Mouse (Mus musculus): Measurements from ENCODE around the gene Galr2. TPM values are rescaled to one million over a fixed set of nuclear protein-coding genes. Genes with fewer than 3 reads are reported as not detected.

The Galr2 gene
- polyA plus RNA-seq (2015; fragmentation: Nextera tagmentation; extraction: Ambion mirVana): 0.46 and 0.62 TPM in 2 replicates

DNA sequence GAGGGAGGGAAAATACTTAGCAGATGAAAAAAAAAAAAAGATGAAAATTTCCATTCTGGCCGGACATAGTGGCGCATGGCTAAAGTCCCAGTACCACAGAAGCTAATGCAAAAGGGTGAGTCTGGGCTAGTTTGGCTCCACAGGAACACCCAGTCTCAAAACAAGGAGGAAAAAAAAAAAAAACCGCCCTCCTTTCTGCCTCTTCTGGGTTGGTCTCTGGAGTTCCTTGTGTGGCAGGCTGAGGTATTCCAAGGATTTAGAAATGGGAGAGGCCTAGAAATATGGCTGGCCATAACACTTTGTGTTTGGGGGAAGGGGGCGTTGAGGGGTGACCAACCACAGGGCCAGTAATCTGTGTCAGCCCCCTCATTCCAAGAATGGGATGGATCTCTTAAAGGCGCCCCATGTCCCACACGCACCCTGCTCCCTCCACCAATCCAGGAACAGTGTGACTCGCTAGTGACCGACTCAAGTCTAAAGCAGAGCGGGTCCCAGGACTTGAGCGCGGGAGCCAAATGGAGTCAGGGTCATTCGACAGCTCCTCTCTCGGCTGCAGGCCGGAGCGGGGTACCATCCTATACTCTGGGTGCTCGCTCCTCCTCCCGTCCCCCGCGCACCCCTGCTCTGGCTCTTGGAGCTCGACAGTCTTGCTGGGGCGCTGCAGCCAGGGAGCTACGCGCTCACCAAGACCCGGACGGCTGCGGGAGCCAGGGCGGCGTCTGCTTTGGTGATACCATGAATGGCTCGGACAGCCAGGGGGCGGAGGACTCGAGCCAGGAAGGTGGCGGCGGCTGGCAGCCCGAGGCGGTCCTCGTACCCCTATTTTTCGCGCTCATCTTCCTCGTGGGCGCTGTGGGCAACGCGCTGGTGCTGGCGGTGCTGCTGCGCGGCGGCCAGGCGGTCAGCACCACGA lies at the start of gene Galr2:
TSS of gene Galr2 (plus strand) at position 189 of the 913 bp plus-strand sequence.
- peak within 1 kb of the TSS; percentile 50 for H3K9ac ChIP-seq (ENCODE audit: low read depth, low read length)
- no peak for ATAC-seq
- H3K9me3 ChIP-seq (replicated peaks; ENCODE audit: control insufficient read depth, low read length, poor library complexity, severe bottlenecking): no peaks in the 10 kb centered on the region
- H3K4me2 ChIP-seq (ENCODE audit: low read length): peak within 1 kb of the TSS; percentile 51
- peak within 1 kb of the TSS; percentile 26 for H3K4me3 ChIP-seq (ENCODE audit: low read depth, low read length)
- H3K27ac ChIP-seq (ENCODE audit: low read length): no peak within 1 kb of the TSS
- H3K36me3 ChIP-seq (ENCODE audit: control insufficient read depth, insufficient read depth, low read length): no peaks in the 10 kb centered on the region
- WGBS: 6% methylated on average over 48 of the region's 48 CpGs
- peaks cover 44% of the 10 kb centered on the region for H3K27me3 ChIP-seq (ENCODE audit: control insufficient read depth, insufficient read depth, low read depth, low read length)
- H3K4me1 ChIP-seq (ENCODE audit: control insufficient read depth, insufficient read depth, low read length): peaks cover 16% of the 10 kb centered on the region

DNA sequence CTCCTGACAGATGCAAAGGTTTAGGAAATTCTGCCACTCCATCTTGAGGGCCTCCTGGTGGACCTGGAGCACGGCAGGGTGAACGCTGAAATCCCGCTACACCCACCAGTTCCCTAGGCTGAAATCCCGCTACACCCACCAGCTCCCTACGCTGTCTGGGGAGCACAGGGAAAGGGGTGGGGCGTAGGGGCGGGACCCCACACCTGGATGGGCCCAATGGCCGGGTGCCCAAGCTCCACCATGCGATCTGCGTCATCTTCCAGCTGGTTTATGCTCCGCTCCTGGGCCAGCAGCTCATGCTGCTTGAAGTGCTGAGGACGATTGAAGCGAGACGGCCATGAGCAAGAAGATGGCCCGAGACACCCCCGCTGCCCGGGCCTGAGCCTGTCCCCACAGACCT lies 48.3 kb upstream of the Galr2 start:
- H3K27me3 ChIP-seq (ENCODE audit: control insufficient read depth, insufficient read depth, low read depth, low read length): peaks cover 3% of the 10 kb centered on the region; the same call in 1 of the 2 replicates
- H3K4me1 ChIP-seq (ENCODE audit: control insufficient read depth, insufficient read depth, low read length): no peaks in the 10 kb centered on the region
- no peaks in the 10 kb centered on the region for H3K9me3 ChIP-seq (replicated peaks; ENCODE audit: control insufficient read depth, low read length, poor library complexity, severe bottlenecking)
- peak overlapping the region; percentile 21; the same call in 1 of the 2 replicates for H3K9ac ChIP-seq (ENCODE audit: low read depth, low read length)
- ATAC-seq: no peak
- peak overlapping the region; percentile 33; the same call in 1 of the 2 replicates for H3K4me2 ChIP-seq (ENCODE audit: low read length)
- H3K4me3 ChIP-seq (ENCODE audit: low read depth, low read length): peak overlapping the region; percentile 2; the same call in 1 of the 2 replicates
- H3K36me3 ChIP-seq (ENCODE audit: control insufficient read depth, insufficient read depth, low read length): no peaks in the 10 kb centered on the region
- 33% methylated on average over 17 of the region's 17 CpGs for WGBS
- no peak overlapping the region for H3K27ac ChIP-seq (ENCODE audit: low read length)

DNA sequence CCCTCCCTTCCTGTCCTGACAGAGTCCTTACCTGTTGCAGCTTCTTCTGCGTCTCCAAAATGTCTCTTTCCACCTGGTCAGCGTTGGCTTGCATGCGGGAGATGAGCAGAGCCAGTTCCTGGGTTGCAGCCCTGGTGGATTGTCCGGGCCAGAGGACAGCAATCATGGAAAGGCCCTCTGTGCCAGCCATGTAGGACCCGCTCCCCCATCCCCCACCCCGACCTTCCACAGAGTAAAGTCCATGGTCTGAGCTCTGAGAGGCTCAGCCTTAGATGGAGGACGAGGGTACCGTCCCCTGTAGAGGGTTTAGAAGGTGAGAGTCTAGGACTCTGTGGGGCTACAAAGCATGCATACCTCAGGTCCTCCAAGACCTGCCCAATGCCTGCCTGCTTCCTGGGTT lies 45.8 kb upstream of the Galr2 start:
- Histone ChIP-seq H3K4me3 (ENCODE audit: low read depth, low read length) (no peak overlapping the region), H3K9me3 (replicated peaks; ENCODE audit: control insufficient read depth, low read length, poor library complexity, severe bottlenecking) (no peaks in the 10 kb centered on the region), H3K27ac (ENCODE audit: low read length) (no peak overlapping the region), H3K9ac (ENCODE audit: low read depth, low read length) (no peak overlapping the region), H3K4me1 (ENCODE audit: control insufficient read depth, insufficient read depth, low read length) (no peaks in the 10 kb centered on the region), H3K4me2 (ENCODE audit: low read length) (no peak overlapping the region), H3K27me3 (ENCODE audit: control insufficient read depth, insufficient read depth, low read depth, low read length) (peaks cover 11% of the 10 kb centered on the region; the same call in 1 of the 2 replicates), H3K36me3 (ENCODE audit: control insufficient read depth, insufficient read depth, low read length) (no peaks in the 10 kb centered on the region)
- WGBS: 85% methylated on average over 8 of the region's 8 CpGs
- no peak for ATAC-seq

DNA sequence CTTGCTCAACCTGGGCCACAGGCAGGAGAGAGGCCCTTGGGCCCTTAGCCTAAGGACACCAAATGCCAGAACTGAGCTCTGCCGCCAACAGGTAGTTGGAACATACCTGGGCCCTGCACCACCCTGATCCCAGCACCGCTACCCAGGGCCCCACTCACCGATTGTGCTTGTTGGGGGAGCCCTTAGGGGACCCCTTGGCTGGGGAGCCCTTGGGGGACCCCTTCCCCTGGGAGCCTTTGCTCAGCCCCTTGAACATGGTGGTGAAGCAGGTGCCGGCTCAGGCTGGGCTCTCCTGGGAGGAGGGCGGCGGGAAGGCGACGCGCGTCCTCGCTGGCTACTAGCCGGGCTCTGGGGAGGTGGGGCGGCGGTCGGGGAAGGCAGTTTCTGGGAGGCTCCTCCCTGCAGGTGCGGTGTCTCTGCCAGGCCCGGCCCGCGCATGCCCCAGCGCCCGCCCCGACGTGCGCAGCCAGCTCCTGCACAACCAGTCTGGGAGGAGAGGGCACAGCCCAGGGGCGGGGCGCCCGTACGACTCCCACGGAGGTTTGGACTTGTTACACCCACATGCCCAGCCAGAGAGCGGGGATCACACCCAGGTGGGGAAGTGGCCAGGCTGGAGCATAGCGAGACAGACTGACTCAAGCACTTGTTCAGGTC lies 42.9 kb upstream of the Galr2 start, which contains the start of gene Evpl:
TSS of gene Evpl (minus strand) at position 336 of the 654 bp plus-strand sequence.
- 14% methylated on average over 29 of the region's 31 CpGs for WGBS
- ATAC-seq: no peak
- H3K4me3 ChIP-seq (ENCODE audit: low read depth, low read length): no peak within 1 kb of the TSS
- no peaks in the 10 kb centered on the region for H3K4me1 ChIP-seq (ENCODE audit: control insufficient read depth, insufficient read depth, low read length)
- peak within 1 kb of the TSS; percentile 19; the same call in 1 of the 2 replicates for H3K4me2 ChIP-seq (ENCODE audit: low read length)
- no peak within 1 kb of the TSS for H3K27ac ChIP-seq (ENCODE audit: low read length)
- H3K36me3 ChIP-seq (ENCODE audit: control insufficient read depth, insufficient read depth, low read length): no peaks in the 10 kb centered on the region
- no peak within 1 kb of the TSS for H3K9ac ChIP-seq (ENCODE audit: low read depth, low read length)
- H3K27me3 ChIP-seq (ENCODE audit: control insufficient read depth, insufficient read depth, low read depth, low read length): peaks cover 11% of the 10 kb centered on the region; the same call in 1 of the 2 replicates
- H3K9me3 ChIP-seq (replicated peaks; ENCODE audit: control insufficient read depth, low read length, poor library complexity, severe bottlenecking): no peaks in the 10 kb centered on the region

DNA sequence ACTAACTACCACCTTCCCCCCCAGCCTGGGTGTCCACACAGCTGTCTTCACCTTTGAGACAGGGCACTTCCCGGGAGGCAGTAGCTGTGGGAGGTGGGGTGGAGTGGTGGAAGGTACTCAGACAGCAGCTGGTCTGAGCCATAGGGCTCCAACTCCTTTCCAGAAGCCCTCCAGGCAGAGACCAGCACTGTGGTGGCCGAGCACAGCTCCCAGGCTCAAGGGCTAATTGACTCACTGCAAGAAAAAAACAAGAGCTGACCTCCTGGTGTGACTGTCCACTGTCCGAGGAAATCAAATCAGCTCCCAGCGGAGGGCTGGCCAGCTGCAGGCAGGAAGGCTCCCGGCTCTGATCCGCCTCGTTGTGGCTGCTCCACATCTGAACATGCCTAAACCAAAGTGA lies 40.9 kb upstream of the Galr2 start:
- 9% methylated on average over 7 of the region's 7 CpGs for WGBS
- no peak overlapping the region for H3K9ac ChIP-seq (ENCODE audit: low read depth, low read length)
- no peaks in the 10 kb centered on the region for H3K4me1 ChIP-seq (ENCODE audit: control insufficient read depth, insufficient read depth, low read length)
- peaks cover 5% of the 10 kb centered on the region for H3K36me3 ChIP-seq (ENCODE audit: control insufficient read depth, insufficient read depth, low read length)
- H3K4me3 ChIP-seq (ENCODE audit: low read depth, low read length): no peak overlapping the region
- H3K27ac ChIP-seq (ENCODE audit: low read length): no peak overlapping the region
- no peak for ATAC-seq
- peaks cover 11% of the 10 kb centered on the region; the same call in 1 of the 2 replicates for H3K27me3 ChIP-seq (ENCODE audit: control insufficient read depth, insufficient read depth, low read depth, low read length)
- no peak overlapping the region for H3K4me2 ChIP-seq (ENCODE audit: low read length)
- H3K9me3 ChIP-seq (replicated peaks; ENCODE audit: control insufficient read depth, low read length, poor library complexity, severe bottlenecking): no peaks in the 10 kb centered on the region

DNA sequence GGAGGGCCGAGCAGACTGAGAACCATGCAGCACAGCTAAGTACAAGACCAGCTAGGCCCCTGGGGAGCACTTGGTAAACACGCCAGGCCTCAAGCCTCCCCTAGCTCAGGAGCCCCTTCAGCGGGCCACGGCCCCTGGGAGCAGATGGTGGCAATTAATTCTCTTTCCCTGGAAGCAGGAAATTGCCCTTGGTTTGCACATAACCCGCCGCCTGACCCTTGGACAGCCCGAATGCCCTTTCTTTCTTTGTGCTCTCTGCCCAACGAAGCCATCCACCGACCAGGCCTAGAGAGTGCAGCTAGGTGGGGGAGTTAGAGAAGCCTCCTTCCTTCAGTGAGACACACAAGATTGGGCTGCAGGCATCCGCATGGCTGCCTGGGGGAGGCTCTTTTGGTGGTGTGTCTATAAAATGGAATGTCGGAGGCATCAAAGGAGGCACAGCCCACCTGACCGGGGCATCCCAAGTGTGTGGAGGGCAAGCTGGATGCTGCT lies 38.9 kb upstream of the Galr2 start:
- ATAC-seq: no peak
- no peak overlapping the region for H3K4me3 ChIP-seq (ENCODE audit: low read depth, low read length)
- WGBS: 53% methylated on average over 12 of the region's 12 CpGs
- H3K27ac ChIP-seq (ENCODE audit: low read length): no peak overlapping the region
- no peak overlapping the region for H3K9ac ChIP-seq (ENCODE audit: low read depth, low read length)
- no peak overlapping the region for H3K4me2 ChIP-seq (ENCODE audit: low read length)
- H3K9me3 ChIP-seq (replicated peaks; ENCODE audit: control insufficient read depth, low read length, poor library complexity, severe bottlenecking): no peaks in the 10 kb centered on the region
- no peaks in the 10 kb centered on the region for H3K4me1 ChIP-seq (ENCODE audit: control insufficient read depth, insufficient read depth, low read length)
- H3K36me3 ChIP-seq (ENCODE audit: control insufficient read depth, insufficient read depth, low read length): peaks cover 24% of the 10 kb centered on the region
- peaks cover 11% of the 10 kb centered on the region; the same call in 1 of the 2 replicates for H3K27me3 ChIP-seq (ENCODE audit: control insufficient read depth, insufficient read depth, low read depth, low read length)

DNA sequence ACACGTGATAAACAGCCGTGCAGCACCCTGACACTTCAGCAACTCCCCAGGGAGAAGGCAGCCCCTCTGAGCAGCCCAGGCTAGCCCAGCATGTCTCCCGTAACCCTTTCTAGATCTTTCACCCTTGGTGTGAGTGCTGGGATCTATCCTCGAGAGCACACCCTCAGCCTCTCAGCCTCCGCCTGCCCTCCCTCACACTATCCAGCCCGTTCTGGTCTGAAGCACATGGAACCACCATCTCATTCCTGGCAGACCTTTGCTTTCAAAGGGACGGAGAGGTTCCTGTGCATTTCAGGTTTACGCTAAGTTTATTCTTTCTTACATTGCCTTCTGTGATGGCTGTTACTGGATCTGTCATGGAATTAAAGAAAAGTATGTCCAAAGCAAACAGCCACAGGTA lies 36.2 kb upstream of the Galr2 start:
- no peaks in the 10 kb centered on the region for H3K9me3 ChIP-seq (replicated peaks; ENCODE audit: control insufficient read depth, low read length, poor library complexity, severe bottlenecking)
- no peak overlapping the region for H3K9ac ChIP-seq (ENCODE audit: low read depth, low read length)
- no peak overlapping the region for H3K4me2 ChIP-seq (ENCODE audit: low read length)
- no peak for ATAC-seq
- H3K36me3 ChIP-seq (ENCODE audit: control insufficient read depth, insufficient read depth, low read length): peaks cover 39% of the 10 kb centered on the region
- no peak overlapping the region for H3K4me3 ChIP-seq (ENCODE audit: low read depth, low read length)
- H3K27me3 ChIP-seq (ENCODE audit: control insufficient read depth, insufficient read depth, low read depth, low read length): no peaks in the 10 kb centered on the region
- 89% methylated on average over 8 of the region's 8 CpGs for WGBS
- no peaks in the 10 kb centered on the region for H3K4me1 ChIP-seq (ENCODE audit: control insufficient read depth, insufficient read depth, low read length)
- H3K27ac ChIP-seq (ENCODE audit: low read length): no peak overlapping the region

DNA sequence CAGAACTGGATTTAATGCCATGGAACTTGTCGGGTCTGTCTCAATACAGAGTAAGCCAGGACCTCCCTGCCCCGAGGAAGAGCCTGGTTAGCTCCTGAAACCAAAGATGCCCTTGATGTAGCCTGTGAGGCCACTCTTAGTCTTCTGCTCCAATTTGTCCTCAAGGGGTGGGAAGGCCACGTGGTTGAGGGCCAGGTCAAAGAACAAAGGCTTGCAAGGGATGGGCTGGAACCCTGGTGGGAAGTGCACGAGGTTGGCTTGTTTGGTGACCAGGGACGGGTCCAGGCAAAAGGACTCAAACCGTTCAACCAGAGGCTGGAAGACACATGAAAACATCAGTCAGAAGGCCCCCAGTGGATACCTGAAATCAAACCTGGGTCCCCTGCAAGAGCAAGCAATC lies 35.1 kb upstream of the Galr2 start:
- Histone ChIP-seq H3K36me3 (ENCODE audit: control insufficient read depth, insufficient read depth, low read length) (peaks cover 46% of the 10 kb centered on the region), H3K4me3 (ENCODE audit: low read depth, low read length) (no peak overlapping the region), H3K4me1 (ENCODE audit: control insufficient read depth, insufficient read depth, low read length) (no peaks in the 10 kb centered on the region), H3K27ac (ENCODE audit: low read length) (no peak overlapping the region), H3K27me3 (ENCODE audit: control insufficient read depth, insufficient read depth, low read depth, low read length) (no peaks in the 10 kb centered on the region), H3K9me3 (replicated peaks; ENCODE audit: control insufficient read depth, low read length, poor library complexity, severe bottlenecking) (no peaks in the 10 kb centered on the region), H3K9ac (ENCODE audit: low read depth, low read length) (no peak overlapping the region), H3K4me2 (ENCODE audit: low read length) (no peak overlapping the region)
- no peak for ATAC-seq
- WGBS: 73% methylated on average over 6 of the region's 6 CpGs

Data from midbrain, embryonic 16.5 days (tissue).